Mouse (Mus musculus): ENCODE data around the gene Rnf220.

The Rnf220 gene

GRCm38 (mm10) chr4:117253218-117254016 lies 243.4 kb downstream of the Rnf220 start:
- no peak for TF ChIP-seq GATA4 (IDR thresholded peaks at IDR 0.05; ENCODE audit: insufficient replicate concordance, low read length)

- TF ChIP-seq GATA4 (IDR thresholded peaks at IDR 0.05; ENCODE audit: insufficient replicate concordance, low read length): no peak
Measured at GRCm38 (mm10) chr4:117252755-117253154, 244.1 kb downstream of the Rnf220 start.

GRCm38 (mm10) chr4:117252351-117252750 lies 244.5 kb downstream of the Rnf220 start:
- no peak for TF ChIP-seq GATA4 (IDR thresholded peaks at IDR 0.05; ENCODE audit: insufficient replicate concordance, low read length)

GRCm38 (mm10) chr4:117251801-117252316 lies 245.0 kb downstream of the Rnf220 start, which contains the start of the genes Tmem53 and Armh1:
Gene Tmem53, plus strand, starts transcription at chr4:117251951.
Gene Armh1, minus strand, starts transcription at chr4:117252125.
- no peak for TF ChIP-seq GATA4 (IDR thresholded peaks at IDR 0.05; ENCODE audit: insufficient replicate concordance, low read length)

- no peak for TF ChIP-seq GATA4 (IDR thresholded peaks at IDR 0.05; ENCODE audit: insufficient replicate concordance, low read length)
Measured at GRCm38 (mm10) chr4:117250982-117251381, 245.9 kb downstream of the Rnf220 start.

GRCm38 (mm10) chr4:117240867-117241266 lies 256.0 kb downstream of the Rnf220 start:
- TF ChIP-seq GATA4 (IDR thresholded peaks at IDR 0.05; ENCODE audit: insufficient replicate concordance, low read length): no peak

- TF ChIP-seq GATA4 (IDR thresholded peaks at IDR 0.05; ENCODE audit: insufficient replicate concordance, low read length): no peak
Measured at GRCm38 (mm10) chr4:117239153-117239552, 257.7 kb downstream of the Rnf220 start.

GRCm38 (mm10) chr4:117235822-117236221 lies 261.0 kb downstream of the Rnf220 start:
- no peak for TF ChIP-seq GATA4 (IDR thresholded peaks at IDR 0.05; ENCODE audit: insufficient replicate concordance, low read length)

GRCm38 (mm10) chr4:117234166-117234741 lies 262.6 kb downstream of the Rnf220 start:
- TF ChIP-seq GATA4 (IDR thresholded peaks at IDR 0.05; ENCODE audit: insufficient replicate concordance, low read length): no peak

GRCm38 (mm10) chr4:117231208-117231607 lies 265.6 kb downstream of the Rnf220 start:
- TF ChIP-seq GATA4 (IDR thresholded peaks at IDR 0.05; ENCODE audit: insufficient replicate concordance, low read length): no peak

- no peak for TF ChIP-seq GATA4 (IDR thresholded peaks at IDR 0.05; ENCODE audit: insufficient replicate concordance, low read length)
Measured at GRCm38 (mm10) chr4:117230331-117230730, 266.5 kb downstream of the Rnf220 start.

- TF ChIP-seq GATA4 (IDR thresholded peaks at IDR 0.05; ENCODE audit: insufficient replicate concordance, low read length): no peak
Measured at GRCm38 (mm10) chr4:117229590-117229989, 267.3 kb downstream of the Rnf220 start.

GRCm38 (mm10) chr4:117225250-117225649 lies 271.6 kb downstream of the Rnf220 start:
- TF ChIP-seq GATA4 (IDR thresholded peaks at IDR 0.05; ENCODE audit: insufficient replicate concordance, low read length): no peak

- no peak for TF ChIP-seq GATA4 (IDR thresholded peaks at IDR 0.05; ENCODE audit: insufficient replicate concordance, low read length)
Measured at GRCm38 (mm10) chr4:117224122-117224521, 272.7 kb downstream of the Rnf220 start.

- no peak for TF ChIP-seq GATA4 (IDR thresholded peaks at IDR 0.05; ENCODE audit: insufficient replicate concordance, low read length)
Measured at GRCm38 (mm10) chr4:117223001-117223400, 273.9 kb downstream of the Rnf220 start.

GRCm38 (mm10) chr4:117221836-117222235 lies 275.0 kb downstream of the Rnf220 start:
- TF ChIP-seq GATA4 (IDR thresholded peaks at IDR 0.05; ENCODE audit: insufficient replicate concordance, low read length): no peak

All from liver, adult (tissue).